Mouse (Mus musculus): Measurements from ENCODE around the gene Muc13.

Muc13 gene

GRCm38 (mm10) chr16:33793846-33794791, at the start of gene Muc13:
Muc13 (plus strand) TSS chr16:33794037.
- DNase-seq (ENCODE audit: low read depth, low spot score), result no peak

GRCm38 (mm10) chr16:33744622-33745419, 49.0 kb upstream of the Muc13 start:
- DNase-seq (ENCODE audit: low read depth, low spot score), result no peak

GRCm38 (mm10) chr16:33745457-33745856, 48.4 kb upstream of the Muc13 start:
- no peak for DNase-seq (ENCODE audit: low read depth, low spot score)

GRCm38 (mm10) chr16:33746074-33746676, 47.7 kb upstream of the Muc13 start:
- DNase-seq (ENCODE audit: low read depth, low spot score), result no peak

GRCm38 (mm10) chr16:33747346-33747954, 46.4 kb upstream of the Muc13 start:
- DNase-seq (ENCODE audit: low read depth, low spot score), result no peak

- no peak for DNase-seq (ENCODE audit: low read depth, low spot score)
Observed at GRCm38 (mm10) chr16:33747994-33748393, 45.8 kb upstream of the Muc13 start.

- no peak for DNase-seq (ENCODE audit: low read depth, low spot score)
Observed at GRCm38 (mm10) chr16:33751152-33751551, 42.7 kb upstream of the Muc13 start.

GRCm38 (mm10) chr16:33751590-33751989, 42.2 kb upstream of the Muc13 start:
- DNase-seq (ENCODE audit: low read depth, low spot score), result no peak

- no peak for DNase-seq (ENCODE audit: low read depth, low spot score)
Observed at GRCm38 (mm10) chr16:33752904-33753578, 40.8 kb upstream of the Muc13 start.

- no peak for DNase-seq (ENCODE audit: low read depth, low spot score)
Observed at GRCm38 (mm10) chr16:33755293-33755692, 38.5 kb upstream of the Muc13 start.

GRCm38 (mm10) chr16:33755961-33756360, 37.9 kb upstream of the Muc13 start:
- no peak for DNase-seq (ENCODE audit: low read depth, low spot score)

GRCm38 (mm10) chr16:33756396-33756795, 37.4 kb upstream of the Muc13 start:
- DNase-seq (ENCODE audit: low read depth, low spot score), result no peak

- no peak for DNase-seq (ENCODE audit: low read depth, low spot score)
Observed at GRCm38 (mm10) chr16:33759207-33759606, 34.6 kb upstream of the Muc13 start.

- DNase-seq (ENCODE audit: low read depth, low spot score), result no peak
Observed at GRCm38 (mm10) chr16:33760542-33760941, 33.3 kb upstream of the Muc13 start.

GRCm38 (mm10) chr16:33760996-33761395, 32.8 kb upstream of the Muc13 start:
- DNase-seq (ENCODE audit: low read depth, low spot score), result no peak

GRCm38 (mm10) chr16:33764501-33765193, 29.2 kb upstream of the Muc13 start:
- DNase-seq (ENCODE audit: low read depth, low spot score), result no peak

- no peak for DNase-seq (ENCODE audit: low read depth, low spot score)
Observed at GRCm38 (mm10) chr16:33765477-33765876, 28.4 kb upstream of the Muc13 start.

GRCm38 (mm10) chr16:33766309-33766708, 27.5 kb upstream of the Muc13 start:
- DNase-seq (ENCODE audit: low read depth, low spot score), result no peak

GRCm38 (mm10) chr16:33766757-33767156, 27.1 kb upstream of the Muc13 start:
- DNase-seq (ENCODE audit: low read depth, low spot score), result no peak

GRCm38 (mm10) chr16:33768491-33769278, 25.2 kb upstream of the Muc13 start:
- no peak for DNase-seq (ENCODE audit: low read depth, low spot score)

All from embryo, embryonic 11.5 days (tissue).